Mouse (Mus musculus) liver, adult 10 weeks (tissue): ENCODE measurements around the gene Esrrb. TPM values are rescaled to one million over a fixed set of nuclear protein-coding genes. Genes with fewer than 3 reads are reported as not detected.

ENCODE experiments used
- polyA plus RNA-seq: library from polyadenylated mRNA; stranded (reverse); fragments of 350-450 nt; fragmentation: Illumina TruSeq; extraction: RNeasy Lipid Tissue Mini Kit (QIAGEN cat#74804); gene quantifications from one replicate; pipeline ENCODE4 v1.2.3, GENCODE M21; 2014; ENCODE audit warnings: low read depth, low replicate concordance

Gene Esrrb
- polyA plus RNA-seq: 0.13 TPM

GRCm38 (mm10) chr12:86360696-86361631 is at the start of gene Esrrb:
Esrrb (plus strand) TSS chr12:86361117.

Other genes starting within 250 kb of the Esrrb start
- gene Gpatch2l, start 119.3 kb upstream of the Esrrb start, polyA plus RNA-seq: 6.2 TPM